Mouse (Mus musculus) bone marrow macrophage, adult 2 months (primary cell): ENCODE measurements around the gene Dcdc2a. TPM values are rescaled to one million over a fixed set of nuclear protein-coding genes. Genes with fewer than 3 reads are reported as not detected.
A peak's percentile ranks its signal among the peaks of the same experiment; 100 is the strongest.

Experiments
- H3K27ac ChIP-seq: 2 replicates; pipeline ENCODE4 v1.5.1; 2012; ENCODE audit warnings: low read depth, low read length; ENCODE audit not compliant: insufficient read depth
- H3K4me1 ChIP-seq: 2 replicates; pipeline ENCODE4 v1.6.1; 2012; ENCODE audit warnings: low read length; ENCODE audit not compliant: control insufficient read depth, insufficient read depth
- H3K4me3 ChIP-seq: 2 replicates; pipeline ENCODE4 v1.5.1; 2012; ENCODE audit warnings: mild to moderate bottlenecking, low read length, moderate library complexity; ENCODE audit not compliant: insufficient read depth
- CTCF ChIP-seq: IDR thresholded peaks from 2 replicates; pipeline ENCODE4 v1.5.1; 2012; ENCODE audit warnings: low read depth, mild to moderate bottlenecking, low read length, moderate library complexity
- POLR2A ChIP-seq: IDR thresholded peaks from 2 replicates; pipeline ENCODE4 v1.6.1; 2012; ENCODE audit warnings: mild to moderate bottlenecking, low read depth, low read length, borderline replicate concordance
- polyA plus RNA-seq: library from polyadenylated mRNA; stranded (reverse); fragments of >200 nt; gene quantifications from 2 replicates; pipeline ENCODE4 v1.2.4, GENCODE M21; 2012; ENCODE audit not compliant: missing spikeins, insufficient read depth, insufficient read length

The Dcdc2a gene
- polyA plus RNA-seq, 1 experiment, result not detected

- Histone ChIP-seq H3K4me1 (no peaks in the 10 kb centered on the region), H3K4me3 (no peak overlapping the region), H3K27ac (no peak overlapping the region)
- TF ChIP-seq POLR2A (no peak), CTCF (peak; percentile 89)
Measured at GRCm38 (mm10) chr13:25115971-25116370, 60.2 kb downstream of the Dcdc2a start.

- H3K4me3 ChIP-seq, result no peak overlapping the region
- H3K4me1 ChIP-seq, result no peaks in the 10 kb centered on the region
- no peak for TF ChIP-seq POLR2A
- TF ChIP-seq CTCF, result no peak
- H3K27ac ChIP-seq, result no peak overlapping the region
Measured at GRCm38 (mm10) chr13:25122740-25123335, 67.0 kb downstream of the Dcdc2a start.

GRCm38 (mm10) chr13:25127216-25127615 lies 71.4 kb downstream of the Dcdc2a start:
- Histone ChIP-seq H3K4me1 (no peaks in the 10 kb centered on the region), H3K4me3 (no peak overlapping the region), H3K27ac (no peak overlapping the region)
- TF ChIP-seq CTCF (no peak), POLR2A (no peak)

- H3K27ac ChIP-seq, result no peak overlapping the region
- no peak overlapping the region for H3K4me3 ChIP-seq
- no peaks in the 10 kb centered on the region for H3K4me1 ChIP-seq
- TF ChIP-seq CTCF, result no peak
- no peak for TF ChIP-seq POLR2A
Measured at GRCm38 (mm10) chr13:25127806-25128205, 72.0 kb downstream of the Dcdc2a start.

GRCm38 (mm10) chr13:25128766-25129165 lies 73.0 kb downstream of the Dcdc2a start:
- TF ChIP-seq CTCF, result no peak
- TF ChIP-seq POLR2A, result no peak
- Histone ChIP-seq H3K27ac (no peak overlapping the region), H3K4me3 (no peak overlapping the region), H3K4me1 (no peaks in the 10 kb centered on the region)

GRCm38 (mm10) chr13:25143066-25143465 lies 87.3 kb downstream of the Dcdc2a start:
- Histone ChIP-seq H3K27ac (no peak overlapping the region), H3K4me3 (no peak overlapping the region), H3K4me1 (no peaks in the 10 kb centered on the region)
- TF ChIP-seq CTCF (no peak), POLR2A (no peak)

- Histone ChIP-seq H3K27ac (no peak overlapping the region), H3K4me3 (no peak overlapping the region), H3K4me1 (no peaks in the 10 kb centered on the region)
- TF ChIP-seq POLR2A (no peak), CTCF (no peak)
Measured at GRCm38 (mm10) chr13:25144093-25144492, 88.3 kb downstream of the Dcdc2a start.

GRCm38 (mm10) chr13:25146232-25146631 lies 90.4 kb downstream of the Dcdc2a start:
- Histone ChIP-seq H3K4me3 (no peak overlapping the region), H3K4me1 (no peaks in the 10 kb centered on the region)
- TF ChIP-seq POLR2A, result no peak
- TF ChIP-seq CTCF, result no peak

GRCm38 (mm10) chr13:25150154-25150781 lies 94.5 kb downstream of the Dcdc2a start:
- TF ChIP-seq POLR2A, result no peak
- TF ChIP-seq CTCF, result no peak
- no peak overlapping the region for H3K27ac ChIP-seq
- H3K4me3 ChIP-seq, result no peak overlapping the region
- H3K4me1 ChIP-seq, result no peaks in the 10 kb centered on the region

More at GRCm38 (mm10) chr13:25146232-25146631, 90.4 kb downstream of the Dcdc2a start:
- H3K27ac ChIP-seq, result no peak overlapping the region

GRCm38 (mm10) chr13:25150861-25151260 lies 95.1 kb downstream of the Dcdc2a start:
- H3K4me3 ChIP-seq, result no peak overlapping the region
- H3K4me1 ChIP-seq, result no peaks in the 10 kb centered on the region
- H3K27ac ChIP-seq, result no peak overlapping the region
- TF ChIP-seq POLR2A, result no peak

- H3K4me3 ChIP-seq, result no peak overlapping the region
- no peak for TF ChIP-seq POLR2A
- TF ChIP-seq CTCF, result no peak
Measured at GRCm38 (mm10) chr13:25159917-25160316, 104.1 kb downstream of the Dcdc2a start.

More at GRCm38 (mm10) chr13:25159917-25160316, 104.1 kb downstream of the Dcdc2a start:
- Histone ChIP-seq H3K4me1 (no peaks in the 10 kb centered on the region), H3K27ac (no peak overlapping the region)
